Mouse (Mus musculus): ENCODE data around the gene Lrat. TPM values are rescaled to one million over a fixed set of nuclear protein-coding genes. Genes with fewer than 3 reads are reported as not detected.

Lrat gene
- polyA plus RNA-seq, 1 experiment from 2014 or later: 0.44 TPM

Other genes starting within 250 kb of the Lrat start
- 10.1 and 11.1 TPM in 2 replicates for gene Rbm46, start 27.5 kb downstream of the Lrat start, polyA plus RNA-seq (2015; fragmentation: Nextera tagmentation; extraction: Ambion mirVana)
- gene Fgg, start 103.8 kb upstream of the Lrat start, polyA plus RNA-seq (2015; fragmentation: Nextera tagmentation; extraction: Ambion mirVana): 1.5 and 16.1 TPM in 2 replicates
- 1.9 and 19.9 TPM in 2 replicates for gene Fga, start 122.1 kb upstream of the Lrat start, polyA plus RNA-seq (2015; fragmentation: Nextera tagmentation; extraction: Ambion mirVana)
- 0.78 and 10.6 TPM in 2 replicates for gene Fgb, start 145.9 kb upstream of the Lrat start, polyA plus RNA-seq (2015; fragmentation: Nextera tagmentation; extraction: Ambion mirVana)
- 94.8 and 99.0 TPM in 2 replicates for gene Plrg1, start 151.5 kb upstream of the Lrat start, polyA plus RNA-seq (2015; fragmentation: Nextera tagmentation; extraction: Ambion mirVana)
- 0.09 and 0.21 TPM in 2 replicates for gene Dchs2, start 224.0 kb upstream of the Lrat start, polyA plus RNA-seq (2015; fragmentation: Nextera tagmentation; extraction: Ambion mirVana)

Data from lung, embryonic 16.5 days (tissue).